Mouse (Mus musculus): ENCODE data around the gene Lyg2. TPM values are rescaled to one million over a fixed set of nuclear protein-coding genes. Genes with fewer than 3 reads are reported as not detected.

The Lyg2 gene
- polyA plus RNA-seq, 1 experiment from 2014 or later = not detected

Other genes with a start within 250 kb of the Lyg2 start
- gene 2010300C02Rik, start 196.4 kb downstream of the Lyg2 start, polyA plus RNA-seq (2016; fragmentation: Nextera tagmentation; extraction: Ambion mirVana) = 0.75 and 0.98 TPM in 2 replicates
- gene Tsga10, start 50.1 kb downstream of the Lyg2 start, polyA plus RNA-seq (2016; fragmentation: Nextera tagmentation; extraction: Ambion mirVana) = 22.5 and 26.2 TPM in 2 replicates
- 7.4 and 7.7 TPM in 2 replicates for gene Lipt1, start 44.8 kb downstream of the Lyg2 start, polyA plus RNA-seq (2016; fragmentation: Nextera tagmentation; extraction: Ambion mirVana)
- gene Mitd1, start 26.1 kb downstream of the Lyg2 start, polyA plus RNA-seq (2016; fragmentation: Nextera tagmentation; extraction: Ambion mirVana) = 20.4 TPM in 2 replicates
- 210 and 215 TPM in 2 replicates for gene Mrpl30, start 26.0 kb downstream of the Lyg2 start, polyA plus RNA-seq (2016; fragmentation: Nextera tagmentation; extraction: Ambion mirVana)
- gene Lyg1, start 41.3 kb upstream of the Lyg2 start, polyA plus RNA-seq (2016; fragmentation: Nextera tagmentation; extraction: Ambion mirVana) = not detected in 2 replicates
- 146 and 166 TPM in 2 replicates for gene Txndc9, start 81.4 kb upstream of the Lyg2 start, polyA plus RNA-seq (2016; fragmentation: Nextera tagmentation; extraction: Ambion mirVana)
- 28.3 and 29.1 TPM in 2 replicates for gene Eif5b, start 81.5 kb upstream of the Lyg2 start, polyA plus RNA-seq (2016; fragmentation: Nextera tagmentation; extraction: Ambion mirVana)
- gene Rev1, start 213.3 kb upstream of the Lyg2 start, polyA plus RNA-seq (2016; fragmentation: Nextera tagmentation; extraction: Ambion mirVana) = 44.8 and 47.7 TPM in 2 replicates